Mouse (Mus musculus) E14TG2a.4 (cell line): ENCODE measurements around the gene Msrb3.

Experiments used
- CTCF ChIP-seq: conservative IDR thresholded peaks from 2 replicates; pipeline ENCODE4 v1.5.1; 2014; ENCODE audit warnings: low read length
- NANOG ChIP-seq: IDR thresholded peaks from 2 replicates; pipeline ENCODE4 v1.6.1; 2014; ENCODE audit warnings: borderline replicate concordance, low read length, mixed read lengths
- POU5F1 ChIP-seq: IDR thresholded peaks from 2 replicates; pipeline ENCODE4 v1.6.1; 2014; ENCODE audit warnings: low read length, borderline replicate concordance

DNA sequence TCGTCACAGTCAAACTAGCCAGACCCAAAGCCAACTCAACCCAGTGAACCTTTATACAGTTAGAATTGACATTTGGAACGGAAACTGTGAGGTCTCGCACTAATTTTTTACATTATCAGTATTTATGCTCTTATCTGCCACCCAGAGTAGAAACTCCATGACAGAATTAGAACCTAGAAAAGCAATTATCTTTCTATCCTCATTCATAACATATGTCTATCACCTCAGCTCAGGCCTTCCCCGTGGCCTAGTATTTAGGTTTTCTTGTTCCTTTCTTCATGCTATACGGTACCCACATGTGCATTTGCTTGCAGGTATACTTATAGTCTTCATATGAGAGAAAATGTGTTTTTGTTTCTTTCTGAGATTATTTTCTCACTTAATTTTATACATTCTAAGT, 146.4 kb downstream of the Msrb3 start:
- TF ChIP-seq CTCF (no peak), NANOG (no peak), POU5F1 (no peak)
